Mouse (Mus musculus) hindbrain, embryonic 13.5 days (tissue): ENCODE measurements at regions not wholly inside any gene's neighbourhood (a gene's known extent, or its start where the extent isn't known, plus 50 kb on each side); places are given as distances from the start of the nearest gene placed in this dataset.
"Not testable (repeated sequence)": the region's sequence is repeated elsewhere in the genome, so short reads cannot be mapped to it uniquely, and the experiment has no call there.

Source experiments
- ATAC-seq: fragments of 200-750 bp; cut with Nextera tagmentation; 2 replicates; pipeline ENCODE4 v1.8.0; 2017; ENCODE audit warnings: moderate TSS enrichment; ENCODE audit not compliant: low FRiP score
- H3K27ac ChIP-seq: fragments of 300-500 bp; sonication (generic); 2 replicates; pipeline ENCODE4 v1.5.1; 2015; ENCODE audit warnings: inconsistent platforms, mild to moderate bottlenecking, moderate library complexity
- H3K27me3 ChIP-seq: fragments of 300-500 bp; sonication (generic); 2 replicates; pipeline ENCODE4 v1.6.1; 2015; ENCODE audit warnings: mild to moderate bottlenecking, inconsistent platforms
- H3K36me3 ChIP-seq: fragments of 300-500 bp; sonication (generic); 2 replicates; pipeline ENCODE4 v1.6.1; 2015; ENCODE audit warnings: mild to moderate bottlenecking, inconsistent platforms
- H3K4me1 ChIP-seq: fragments of 300-500 bp; sonication (generic); replicated peaks from 2 replicates; pipeline ENCODE4 v1.6.1; 2015; ENCODE audit warnings: inconsistent platforms
- H3K4me2 ChIP-seq: fragments of 300-500 bp; sonication (generic); 2 replicates; pipeline ENCODE4 v1.6.1; 2015; ENCODE audit warnings: inconsistent platforms, mild to moderate bottlenecking, moderate library complexity
- H3K4me3 ChIP-seq: fragments of 300-500 bp; sonication (generic); 2 replicates; pipeline ENCODE4 v1.5.1; 2015; ENCODE audit warnings: mild to moderate bottlenecking, inconsistent platforms
- H3K9ac ChIP-seq: fragments of 300-500 bp; sonication (generic); 2 replicates; pipeline ENCODE4 v1.6.1; 2015; ENCODE audit warnings: mild to moderate bottlenecking, inconsistent platforms
- H3K9me3 ChIP-seq: fragments of 300-500 bp; sonication (generic); 2 replicates; pipeline ENCODE4 v1.6.1; 2016; ENCODE audit warnings: inconsistent platforms
- WGBS: fragments of 180-500 bp; shearing (Covaris S2); methylation state at CpG from one replicate; pipeline ENCODE4 v1.1.7; 2015; 5-methylcytosine and 5-hydroxymethylcytosine counted together

GRCm38 (mm10) chr4:110093040-110093820 is 115.4 kb downstream of the Dmrta2 start:
- Histone ChIP-seq H3K9ac (no peak overlapping the region), H3K9me3 (no peaks in the 10 kb centered on the region), H3K36me3 (no peaks in the 10 kb centered on the region), H3K4me2 (no peak overlapping the region), H3K4me1 (peaks cover 10% of the 10 kb centered on the region), H3K4me3 (no peak overlapping the region), H3K27me3 (no peaks in the 10 kb centered on the region), H3K27ac (no peak overlapping the region)
- ATAC-seq: no peak
- 89% methylated on average over 6 of the region's 6 CpGs for WGBS

DNA sequence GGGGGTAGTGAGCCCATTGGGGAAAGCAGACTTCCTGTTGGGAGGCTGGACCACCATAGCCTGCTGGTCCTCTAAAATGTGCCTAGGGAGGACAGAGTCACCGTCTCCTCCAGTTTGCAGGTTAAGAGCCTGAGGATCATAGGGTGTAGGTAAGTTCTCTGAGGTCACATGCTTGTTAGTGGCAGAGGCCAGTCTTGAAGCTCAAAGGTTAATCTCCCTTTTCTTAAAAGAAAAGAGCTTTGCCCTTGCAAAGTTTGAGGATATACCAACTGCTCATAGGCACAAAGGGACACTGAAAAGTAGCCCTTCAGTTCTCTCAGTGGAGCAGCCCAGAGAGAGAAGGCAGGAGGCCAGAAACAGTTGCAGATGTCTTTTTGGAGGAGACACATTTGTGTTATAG is 116.7 kb downstream of the Dmrta2 start:
- Histone ChIP-seq H3K36me3 (no peaks in the 10 kb centered on the region), H3K4me1 (peaks cover 10% of the 10 kb centered on the region), H3K27ac (no peak overlapping the region), H3K27me3 (no peaks in the 10 kb centered on the region), H3K4me3 (no peak overlapping the region), H3K9me3 (no peaks in the 10 kb centered on the region), H3K9ac (no peak overlapping the region), H3K4me2 (no peak overlapping the region)
- 93% methylated on average over 1 of the region's 1 CpGs for WGBS
- ATAC-seq: no peak

DNA sequence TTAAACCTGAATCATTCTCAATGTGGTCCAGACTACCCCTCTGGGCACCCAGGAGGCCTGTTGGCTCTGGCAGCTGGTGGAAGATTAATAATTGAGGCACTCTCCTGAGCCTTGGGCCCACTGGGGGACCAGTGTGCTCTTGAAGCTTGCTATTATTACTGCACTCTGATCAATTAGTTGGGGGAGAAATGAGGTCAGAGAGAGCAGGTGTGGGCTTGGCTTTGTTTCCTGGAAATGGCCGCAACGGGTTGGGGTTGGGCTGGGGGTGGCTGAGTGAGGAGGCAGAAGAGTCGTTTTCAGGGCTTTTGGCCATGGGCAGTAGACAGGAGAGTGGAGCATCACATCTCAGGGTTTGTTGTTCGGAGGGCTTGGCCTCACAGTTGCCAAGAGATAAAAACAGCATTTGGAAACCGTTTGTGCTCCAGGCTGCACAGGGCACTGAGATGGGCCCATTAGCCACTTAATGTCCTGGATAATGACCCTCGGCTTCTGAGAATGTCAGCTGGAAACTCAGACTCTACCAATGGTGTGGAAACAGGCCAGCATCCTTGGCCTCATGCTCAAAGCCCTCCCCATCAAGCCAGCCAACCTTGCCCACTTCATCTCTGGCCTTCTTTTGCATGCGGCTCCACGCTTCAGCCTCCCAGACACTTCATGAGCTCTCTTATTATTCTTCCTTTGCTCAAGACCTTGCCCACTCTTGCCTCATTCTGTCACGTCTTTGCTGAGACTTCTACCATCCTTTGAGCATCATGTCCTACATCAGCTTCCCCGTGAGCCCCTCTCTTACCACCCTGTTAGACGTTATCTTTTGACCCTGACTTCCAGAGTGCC is 118.1 kb downstream of the Dmrta2 start:
- WGBS: 71% methylated on average over 11 of the region's 11 CpGs
- no peak overlapping the region for H3K4me2 ChIP-seq
- ATAC-seq: peak; percentile 43
- H3K4me3 ChIP-seq: no peak overlapping the region
- H3K9ac ChIP-seq: no peak overlapping the region
- H3K9me3 ChIP-seq: no peaks in the 10 kb centered on the region
- no peaks in the 10 kb centered on the region for H3K36me3 ChIP-seq
- peaks cover 10% of the 10 kb centered on the region for H3K4me1 ChIP-seq
- peak overlapping the region; percentile 12; the same call in 1 of the 2 replicates for H3K27ac ChIP-seq
- H3K27me3 ChIP-seq: no peaks in the 10 kb centered on the region

GRCm38 (mm10) chr4:110104119-110104518 is 126.3 kb downstream of the Dmrta2 start:
- not testable (repeated sequence) for H3K9ac ChIP-seq, H3K4me2 ChIP-seq, H3K9me3 ChIP-seq, H3K4me3 ChIP-seq, H3K27ac ChIP-seq, H3K27me3 ChIP-seq, H3K4me1 ChIP-seq, H3K36me3 ChIP-seq, ATAC-seq
- 94% methylated on average over 7 of the region's 7 CpGs for WGBS

- no peaks in the 10 kb centered on the region for H3K27me3 ChIP-seq
- H3K4me2 ChIP-seq: no peak overlapping the region
- ATAC-seq: peak; percentile 61; the same call in 1 of the 2 replicates
- no peaks in the 10 kb centered on the region for H3K9me3 ChIP-seq
- H3K27ac ChIP-seq: peak overlapping the region; percentile 27
- 0 out of 2 replicates have a peak, but pooled peaks cover 4% of the 10 kb centered on the region for H3K4me1 ChIP-seq
- no peaks in the 10 kb centered on the region for H3K36me3 ChIP-seq
- H3K9ac ChIP-seq: no peak overlapping the region
- 74% methylated on average over 7 of the region's 7 CpGs for WGBS
- no peak overlapping the region for H3K4me3 ChIP-seq
These were observed 128.9 kb downstream of the Dmrta2 start for GRCm38 (mm10) chr4:110106620-110107243.

DNA sequence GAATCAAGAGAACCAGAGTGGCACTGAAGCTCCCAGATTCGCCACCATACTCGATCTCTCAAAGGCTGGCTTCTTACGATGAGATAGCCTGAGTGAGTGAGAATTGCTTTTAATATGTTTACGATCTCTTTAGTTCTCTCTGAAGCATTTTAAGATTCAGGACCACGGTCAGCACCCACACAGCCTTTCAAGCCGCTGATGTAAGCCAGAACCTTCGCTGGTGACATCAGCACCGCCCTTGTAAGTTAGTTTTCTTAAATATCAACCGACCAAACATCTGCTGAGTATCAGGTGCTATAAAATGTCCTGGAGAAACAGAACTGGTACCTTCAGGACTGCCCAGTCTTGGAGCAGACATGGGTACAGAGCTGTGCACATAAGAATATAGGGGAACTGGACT is 141.6 kb downstream of the Dmrta2 start:
- peak overlapping the region; percentile 90 for H3K27ac ChIP-seq
- no peaks in the 10 kb centered on the region for H3K9me3 ChIP-seq
- H3K4me1 ChIP-seq: peaks cover 23% of the 10 kb centered on the region
- no peaks in the 10 kb centered on the region for H3K27me3 ChIP-seq
- ATAC-seq: no peak
- H3K4me3 ChIP-seq: no peak overlapping the region
- H3K4me2 ChIP-seq: no peak overlapping the region
- H3K9ac ChIP-seq: no peak overlapping the region
- whole genome bisulfite sequencing: 42% methylated on average over 9 of the region's 9 CpGs
- no peaks in the 10 kb centered on the region for H3K36me3 ChIP-seq

- Histone ChIP-seq H3K27me3 (no peaks in the 10 kb centered on the region), H3K36me3 (no peaks in the 10 kb centered on the region), H3K9ac (no peak overlapping the region), H3K27ac (peak overlapping the region; percentile 90), H3K9me3 (no peaks in the 10 kb centered on the region), H3K4me1 (peaks cover 23% of the 10 kb centered on the region), H3K4me3 (no peak overlapping the region), H3K4me2 (no peak overlapping the region)
- WGBS: 63% methylated on average over 3 of the region's 3 CpGs
- no peak for ATAC-seq
These were observed 142.0 kb downstream of the Dmrta2 start for GRCm38 (mm10) chr4:110119874-110120273.

DNA sequence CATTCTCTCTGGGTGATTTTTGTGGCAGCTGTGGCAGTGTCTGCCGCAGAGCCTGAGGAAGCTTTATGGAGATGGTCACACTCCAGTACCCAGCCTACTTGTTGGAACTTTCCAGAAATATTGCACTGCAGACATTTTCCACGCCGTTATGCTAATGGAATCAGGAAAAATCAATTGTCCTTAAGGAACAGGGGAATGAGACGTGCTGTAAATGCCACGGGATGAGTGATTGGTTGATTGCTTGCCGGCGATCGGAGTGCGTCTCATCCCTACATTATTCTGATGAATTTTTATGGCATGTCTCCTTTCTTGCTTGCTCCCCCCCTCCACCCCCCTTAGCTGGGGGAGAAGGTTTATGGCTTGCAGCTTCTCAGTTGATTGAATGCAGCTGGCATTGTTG is 142.9 kb downstream of the Dmrta2 start:
- H3K9ac ChIP-seq: no peak overlapping the region
- 38% methylated on average over 9 of the region's 9 CpGs for WGBS
- no peaks in the 10 kb centered on the region for H3K9me3 ChIP-seq
- H3K27me3 ChIP-seq: no peaks in the 10 kb centered on the region
- peak overlapping the region; percentile 90 for H3K27ac ChIP-seq
- no peaks in the 10 kb centered on the region for H3K36me3 ChIP-seq
- peak overlapping the region; percentile 21; the same call in 1 of the 2 replicates for H3K4me2 ChIP-seq
- peak; percentile 77 for ATAC-seq
- no peak overlapping the region for H3K4me3 ChIP-seq
- H3K4me1 ChIP-seq: peaks cover 32% of the 10 kb centered on the region

DNA sequence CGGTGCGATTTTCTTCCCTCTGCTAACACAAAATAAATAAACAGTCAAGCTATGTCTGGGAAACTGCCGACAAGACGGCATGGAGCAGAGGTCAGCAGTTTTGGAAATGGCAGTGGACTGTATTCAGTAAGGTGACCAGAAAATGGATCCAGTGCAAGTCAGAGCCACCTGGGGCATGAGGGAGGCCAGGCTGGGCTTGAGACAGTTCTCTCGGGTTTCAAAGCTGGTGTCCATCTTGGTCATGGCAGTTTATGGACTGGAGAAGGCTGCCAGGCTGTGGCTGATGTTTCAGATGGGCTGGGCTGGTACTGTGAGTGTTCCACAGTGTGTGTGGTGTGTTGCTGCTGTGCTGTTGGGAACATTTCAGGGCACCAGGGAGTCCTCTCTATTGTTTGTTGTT is 143.6 kb downstream of the Dmrta2 start:
- no peaks in the 10 kb centered on the region for H3K36me3 ChIP-seq
- no peaks in the 10 kb centered on the region for H3K27me3 ChIP-seq
- 33% methylated on average over 5 of the region's 5 CpGs for WGBS
- no peak overlapping the region for H3K9ac ChIP-seq
- 0 out of 2 replicates have a peak overlapping the region, but pooled peaks have one; percentile 21 for H3K4me2 ChIP-seq
- no peaks in the 10 kb centered on the region for H3K9me3 ChIP-seq
- ATAC-seq: no peak
- H3K4me1 ChIP-seq: peaks cover 34% of the 10 kb centered on the region
- no peak overlapping the region for H3K4me3 ChIP-seq
- H3K27ac ChIP-seq: peak overlapping the region; percentile 90

DNA sequence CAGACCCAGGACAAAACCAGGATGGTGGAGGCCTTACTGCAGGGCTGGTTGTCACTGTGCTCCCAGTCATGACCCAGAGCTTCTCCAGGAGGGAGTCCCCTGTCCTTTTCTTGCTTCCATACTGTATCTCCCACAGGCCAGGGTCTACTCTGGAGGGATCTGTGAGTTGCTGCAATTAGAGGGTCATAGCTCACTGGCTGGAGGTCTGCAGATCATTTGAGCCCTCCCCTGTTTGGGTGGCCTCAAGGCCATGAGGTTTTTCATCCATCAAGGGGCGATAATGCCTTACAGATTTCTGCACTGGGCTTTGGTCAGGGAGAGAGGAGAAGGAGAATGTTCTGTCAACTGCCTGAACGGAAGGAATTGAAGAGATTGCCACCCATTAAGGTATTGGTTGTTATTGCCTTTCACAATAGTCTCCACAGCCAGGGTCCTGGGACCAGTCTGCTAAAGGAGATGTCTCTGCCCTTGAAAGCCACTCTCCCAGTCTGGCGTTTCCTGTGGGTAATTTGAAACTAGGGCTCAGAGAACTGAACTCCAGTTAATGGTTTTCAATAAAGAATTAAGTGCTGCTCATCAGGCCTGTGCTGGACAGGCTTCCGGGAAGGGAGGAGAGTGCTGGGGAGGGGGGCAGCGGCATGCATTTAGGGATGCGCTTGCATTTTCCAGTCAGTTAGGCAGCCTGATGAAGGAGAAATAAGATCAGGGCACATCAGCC is 147.4 kb downstream of the Dmrta2 start:
- H3K27me3 ChIP-seq: no peaks in the 10 kb centered on the region
- H3K36me3 ChIP-seq: no peaks in the 10 kb centered on the region
- H3K9ac ChIP-seq: no peak overlapping the region
- no peaks in the 10 kb centered on the region for H3K9me3 ChIP-seq
- no peak for ATAC-seq
- H3K4me2 ChIP-seq: no peak overlapping the region
- peaks cover 50% of the 10 kb centered on the region for H3K4me1 ChIP-seq
- H3K4me3 ChIP-seq: no peak overlapping the region
- H3K27ac ChIP-seq: peak overlapping the region; percentile 56; the same call in 1 of the 2 replicates
- WGBS: 37% methylated on average over 6 of the region's 6 CpGs

DNA sequence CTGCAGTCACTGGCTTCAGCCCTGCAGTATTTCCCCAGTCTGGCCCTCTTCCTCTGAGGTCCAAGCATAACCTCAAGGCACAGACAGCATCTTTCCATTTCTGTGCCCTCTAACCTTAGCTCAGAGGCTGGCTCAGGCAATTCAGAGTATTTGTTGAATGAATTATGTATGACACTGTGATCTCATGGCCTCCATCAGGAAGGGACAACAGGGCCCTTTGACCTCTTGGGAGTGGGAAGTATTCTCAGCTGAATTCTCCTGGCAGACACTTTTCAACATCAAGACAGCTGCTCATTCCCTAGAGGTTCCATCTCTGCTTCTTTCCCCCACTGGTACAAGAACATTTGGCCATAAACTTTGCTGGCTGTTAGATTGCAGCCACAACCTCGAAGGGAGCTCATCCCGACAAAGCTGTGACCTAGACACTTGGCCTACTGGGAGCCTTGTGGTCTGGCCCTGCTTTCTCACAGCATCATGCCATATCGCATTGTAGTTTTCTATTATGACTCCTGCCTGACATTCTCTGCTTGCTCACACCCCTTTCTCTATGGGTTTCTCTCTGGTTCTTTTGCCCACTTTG is 150.2 kb downstream of the Dmrta2 start:
- no peak for ATAC-seq
- H3K27me3 ChIP-seq: no peaks in the 10 kb centered on the region
- H3K9me3 ChIP-seq: no peaks in the 10 kb centered on the region
- 73% methylated on average over 3 of the region's 3 CpGs for WGBS
- no peak overlapping the region for H3K4me2 ChIP-seq
- no peak overlapping the region for H3K9ac ChIP-seq
- no peak overlapping the region for H3K4me3 ChIP-seq
- no peaks in the 10 kb centered on the region for H3K36me3 ChIP-seq
- H3K27ac ChIP-seq: 0 out of 2 replicates have a peak overlapping the region, but pooled peaks have one; percentile 19
- peaks cover 31% of the 10 kb centered on the region for H3K4me1 ChIP-seq
